Mouse (Mus musculus) liver, postnatal 0 days (tissue): ENCODE results near the gene Amelx.

Experiments used
- CTCF ChIP-seq: sonication (generic); IDR thresholded peaks from 2 replicates; pipeline ENCODE4 v1.5.1; 2016; ENCODE audit warnings: antibody characterized with exemption, low read depth
- EP300 ChIP-seq: IDR thresholded peaks from 2 replicates; pipeline ENCODE4 v1.6.1; 2016; ENCODE audit warnings: antibody characterized with exemption, low read depth, mild to moderate bottlenecking

DNA sequence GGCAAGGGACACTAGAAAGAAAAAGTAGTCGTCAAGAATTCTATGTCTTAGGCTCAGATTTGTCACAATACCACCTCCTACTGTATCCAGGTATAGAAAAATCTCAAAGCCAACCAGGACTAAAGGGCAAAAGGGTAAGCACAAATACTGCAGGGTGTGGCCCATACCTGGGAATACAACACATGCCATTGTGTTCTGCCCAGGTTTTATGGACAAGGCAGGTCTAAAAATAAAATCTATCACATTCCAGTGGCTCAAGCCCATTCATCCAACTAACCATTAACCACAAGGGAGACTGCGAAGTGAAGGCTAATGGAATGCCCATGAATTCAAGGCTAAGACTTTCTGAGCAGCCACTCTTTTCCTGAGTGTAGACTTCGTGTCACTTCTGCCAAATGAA lies 23.0 kb upstream of the Amelx start:
- TF ChIP-seq EP300 (no peak), CTCF (no peak)
